Mouse (Mus musculus): ENCODE results near the gene D17H6S53E.
"Not testable (repeated sequence)": the region's sequence is repeated elsewhere in the genome, so short reads cannot be mapped to it uniquely, and the experiment has no call there.

D17H6S53E gene

GRCm38 (mm10) chr17:35101161-35101560, 25.0 kb upstream of the D17H6S53E start:
- no peak for DNase-seq (ENCODE audit: low spot score)

GRCm38 (mm10) chr17:35102299-35102698, 23.9 kb upstream of the D17H6S53E start:
- DNase-seq (ENCODE audit: low spot score): no peak

GRCm38 (mm10) chr17:35103221-35103690, 22.9 kb upstream of the D17H6S53E start:
- DNase-seq (ENCODE audit: low spot score): no peak

- DNase-seq (ENCODE audit: low spot score): no peak
Measured at GRCm38 (mm10) chr17:35104079-35104478, 22.1 kb upstream of the D17H6S53E start.

- no peak for DNase-seq (ENCODE audit: low spot score)
Measured at GRCm38 (mm10) chr17:35104754-35105153, 21.4 kb upstream of the D17H6S53E start.

- no peak for DNase-seq (ENCODE audit: low spot score)
Measured at GRCm38 (mm10) chr17:35105740-35106389, 20.3 kb upstream of the D17H6S53E start.

GRCm38 (mm10) chr17:35106522-35106921, 19.7 kb upstream of the D17H6S53E start:
- no peak for DNase-seq (ENCODE audit: low spot score)

GRCm38 (mm10) chr17:35108097-35108496, 18.1 kb upstream of the D17H6S53E start, which contains the start of gene Ly6g5c:
TSS of gene Ly6g5c (plus strand) at chr17:35108279.
- no peak for DNase-seq (ENCODE audit: low spot score)

- no peak for DNase-seq (ENCODE audit: low spot score)
Measured at GRCm38 (mm10) chr17:35111774-35112173, 14.4 kb upstream of the D17H6S53E start.

GRCm38 (mm10) chr17:35115046-35116019, 10.8 kb upstream of the D17H6S53E start, which contains the start of gene Ly6g5b:
TSS of gene Ly6g5b (minus strand) at chr17:35115428.
- no peak for DNase-seq (ENCODE audit: low spot score)

- DNase-seq (ENCODE audit: low spot score): no peak
Measured at GRCm38 (mm10) chr17:35120745-35121142, 5.4 kb upstream of the D17H6S53E start.

GRCm38 (mm10) chr17:35121143-35121799, 4.9 kb upstream of the D17H6S53E start, which contains the start of gene Gpank1:
TSS of gene Gpank1 (plus strand) at chr17:35121455.
- DNase-seq (ENCODE audit: low spot score): peak; percentile 86

- DNase-seq (ENCODE audit: low spot score): no peak
Measured at GRCm38 (mm10) chr17:35121871-35122303, 4.3 kb upstream of the D17H6S53E start, which contains the start of gene Csnk2b. TSS of gene Csnk2b (minus strand) at chr17:35122053.

GRCm38 (mm10) chr17:35123287-35123686, 2.9 kb upstream of the D17H6S53E start:
- not testable (repeated sequence) for DNase-seq (ENCODE audit: low spot score)

- not testable (repeated sequence) for DNase-seq (ENCODE audit: low spot score)
Measured at GRCm38 (mm10) chr17:35124261-35124896, 1.8 kb upstream of the D17H6S53E start.

- no peak for DNase-seq (ENCODE audit: low spot score)
Measured at GRCm38 (mm10) chr17:35125081-35125480, 1.1 kb upstream of the D17H6S53E start.

GRCm38 (mm10) chr17:35125578-35125977, 595 bp upstream of the D17H6S53E start:
- no peak for DNase-seq (ENCODE audit: low spot score)

GRCm38 (mm10) chr17:35127017-35127416, 844 bp downstream of the D17H6S53E start:
- no peak for DNase-seq (ENCODE audit: low spot score)

GRCm38 (mm10) chr17:35128996-35129395, 2.8 kb downstream of the D17H6S53E start:
- DNase-seq (ENCODE audit: low spot score): no peak

GRCm38 (mm10) chr17:35131038-35131437, 4.9 kb downstream of the D17H6S53E start:
- no peak for DNase-seq (ENCODE audit: low spot score)

- DNase-seq (ENCODE audit: low spot score): no peak
Measured at GRCm38 (mm10) chr17:35131500-35132173, 5.5 kb downstream of the D17H6S53E start, which contains the start of gene Apom. TSS of gene Apom (minus strand) at chr17:35132050.

Measured in ovary, postnatal 10 days (tissue).